Mouse (Mus musculus): Measurements from ENCODE around the gene AI464131. TPM values are rescaled to one million over a fixed set of nuclear protein-coding genes. Genes with fewer than 3 reads are reported as not detected.

The AI464131 gene
- total and polyA plus RNA-seq, 3 experiments, result 3.1 to 7.3 (median 4.4) TPM

DNA sequence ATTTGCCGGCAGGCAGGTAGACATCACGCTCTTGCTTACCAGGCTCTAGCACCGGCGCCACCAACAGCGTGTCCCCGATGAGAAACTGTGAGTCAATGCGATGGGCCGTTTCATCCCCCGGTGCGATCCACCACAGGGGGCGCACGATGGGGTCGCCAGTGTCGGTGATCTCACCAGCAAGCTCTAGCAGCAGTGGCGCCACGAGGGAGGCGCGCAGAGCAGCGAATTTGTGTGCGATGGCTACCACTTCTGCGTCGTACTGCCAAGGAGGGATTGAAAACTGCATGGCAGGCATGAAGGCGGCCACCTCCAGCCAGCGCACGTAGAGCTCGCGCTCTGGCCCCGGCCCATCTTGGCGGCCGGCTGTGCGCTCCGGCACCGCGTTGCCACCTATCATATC, 5.3 kb downstream of the AI464131 start:
- Histone ChIP-seq H3K27me3 (ENCODE audit: insufficient read depth, low read length) (peaks cover 2% of the 10 kb centered on the region; the same call in 1 of the 2 replicates), H3K36me3 (replicated peaks) (peaks cover 84% of the 10 kb centered on the region), H3K9me3 (replicated peaks) (peaks cover 21% of the 10 kb centered on the region), H3K4me1 (ENCODE audit: insufficient read depth, low read depth, low read length) (peaks cover 22% of the 10 kb centered on the region), H3K4me3 (ENCODE audit: low read depth, low read length) (peak overlapping the region; percentile 14; the same call in 1 of the 2 replicates)
- no peak for DNase-seq (ENCODE audit: low spot score)
- TF ChIP-seq TAL1 (conservative IDR thresholded peaks at IDR 0.05; ENCODE audit: low read depth, low read length), result no peak
- no peak for TF ChIP-seq POLR2AphosphoS5 (IDR thresholded peaks at IDR 0.05; ENCODE audit: insufficient replicate concordance, low read depth, low read length)
- TF ChIP-seq CTCF (IDR thresholded peaks at IDR 0.05; ENCODE audit: low read depth, low read length), result no peak
- TF ChIP-seq GATA2 (IDR thresholded peaks at IDR 0.05; ENCODE audit: borderline replicate concordance, low read depth, low read length), result no peak
- ATAC-seq (ENCODE audit: extremely low read depth, insufficient number of reproducible peaks, low FRiP score, poor library complexity, severe bottlenecking), result no peak

DNA sequence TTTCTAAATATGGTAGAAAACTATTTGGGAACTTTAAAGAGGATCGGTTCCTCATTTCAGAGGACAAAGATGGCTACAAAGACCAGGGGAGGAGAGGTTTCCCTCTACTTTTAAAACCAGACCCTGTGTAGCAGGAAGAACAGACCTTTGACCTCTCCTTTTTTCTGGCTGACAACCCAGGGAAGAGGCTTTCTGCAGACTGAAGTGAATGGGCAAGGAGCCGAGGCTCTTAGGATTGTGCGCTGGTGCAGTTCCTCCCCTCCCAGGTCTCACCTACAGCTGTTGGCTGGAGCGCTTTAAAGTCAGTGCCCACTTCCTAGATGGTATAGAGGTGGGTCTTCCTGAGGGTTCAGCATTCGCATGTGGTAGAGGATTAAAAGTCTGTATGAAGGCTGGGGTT, 5.8 kb downstream of the AI464131 start:
- no peak for TF ChIP-seq GATA2 (IDR thresholded peaks at IDR 0.05; ENCODE audit: borderline replicate concordance, low read depth, low read length)
- no peak for TF ChIP-seq CTCF (IDR thresholded peaks at IDR 0.05; ENCODE audit: low read depth, low read length)
- no peak for TF ChIP-seq POLR2AphosphoS5 (IDR thresholded peaks at IDR 0.05; ENCODE audit: insufficient replicate concordance, low read depth, low read length)
- no peak for TF ChIP-seq TAL1 (conservative IDR thresholded peaks at IDR 0.05; ENCODE audit: low read depth, low read length)
- no peak for TF ChIP-seq GATA1 (IDR thresholded peaks at IDR 0.05; ENCODE audit: borderline replicate concordance, low read length)
- no peak for DNase-seq (ENCODE audit: low spot score)
- peaks cover 17% of the 10 kb centered on the region for H3K4me1 ChIP-seq (ENCODE audit: insufficient read depth, low read depth, low read length)
- peaks cover 84% of the 10 kb centered on the region for H3K36me3 ChIP-seq (replicated peaks)
- no peak for ATAC-seq (ENCODE audit: extremely low read depth, insufficient number of reproducible peaks, low FRiP score, poor library complexity, severe bottlenecking)
- H3K4me3 ChIP-seq (ENCODE audit: low read depth, low read length), result no peak overlapping the region
- H3K9me3 ChIP-seq (replicated peaks), result peaks cover 21% of the 10 kb centered on the region
- peaks cover 2% of the 10 kb centered on the region; the same call in 1 of the 2 replicates for H3K27me3 ChIP-seq (ENCODE audit: insufficient read depth, low read length)

DNA sequence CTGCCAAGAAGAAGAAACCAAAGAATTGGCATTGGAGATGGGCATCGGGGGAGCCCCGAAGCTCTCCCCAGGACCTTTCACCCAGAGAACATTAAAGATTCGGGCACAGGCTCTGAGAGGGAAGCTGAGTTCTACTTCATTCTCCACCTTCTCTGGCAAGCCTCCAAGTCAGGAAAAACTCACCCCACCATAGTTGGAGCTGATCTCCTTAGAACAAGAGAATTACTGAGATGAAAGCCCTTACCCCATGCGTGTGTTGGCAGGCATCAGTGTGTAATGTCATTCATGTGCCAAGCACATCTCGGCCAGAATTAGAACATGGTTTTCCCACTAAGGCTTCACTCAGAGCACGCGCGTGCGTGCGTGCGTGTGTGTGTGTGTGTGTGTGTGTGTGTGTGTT, 7.0 kb downstream of the AI464131 start:
- TF ChIP-seq POLR2AphosphoS5 (IDR thresholded peaks at IDR 0.05; ENCODE audit: insufficient replicate concordance, low read depth, low read length), result no peak
- TF ChIP-seq CTCF (IDR thresholded peaks at IDR 0.05; ENCODE audit: low read depth, low read length), result no peak
- peaks cover 2% of the 10 kb centered on the region; the same call in 1 of the 2 replicates for H3K27me3 ChIP-seq (ENCODE audit: insufficient read depth, low read length)

DNA sequence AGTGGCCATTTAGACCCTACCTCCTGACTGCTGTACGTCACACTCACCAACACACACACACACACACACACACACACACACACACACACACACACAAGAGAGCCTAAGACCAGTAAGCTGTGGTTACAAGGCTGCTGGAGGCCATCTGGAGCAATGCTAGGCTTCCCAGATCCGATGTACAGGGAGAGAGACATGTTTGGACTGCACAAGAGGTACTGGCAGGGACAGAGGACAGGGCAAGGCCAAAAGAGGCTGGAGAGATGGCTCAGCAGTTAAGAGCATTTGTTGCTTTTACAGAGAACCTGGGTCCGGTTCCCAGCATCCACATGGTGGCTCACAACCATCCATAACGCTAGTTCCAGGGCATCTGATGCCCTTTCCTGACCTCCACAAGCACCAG, 7.8 kb downstream of the AI464131 start:
- peaks cover 21% of the 10 kb centered on the region for H3K9me3 ChIP-seq (replicated peaks)
- TF ChIP-seq POLR2AphosphoS5 (IDR thresholded peaks at IDR 0.05; ENCODE audit: insufficient replicate concordance, low read depth, low read length) (no peak), GATA2 (IDR thresholded peaks at IDR 0.05; ENCODE audit: borderline replicate concordance, low read depth, low read length) (no peak), CTCF (IDR thresholded peaks at IDR 0.05; ENCODE audit: low read depth, low read length) (no peak), GATA1 (IDR thresholded peaks at IDR 0.05; ENCODE audit: borderline replicate concordance, low read length) (no peak), TAL1 (conservative IDR thresholded peaks at IDR 0.05; ENCODE audit: low read depth, low read length) (no peak)
- no peak for DNase-seq (ENCODE audit: low spot score)
- no peak overlapping the region for H3K4me3 ChIP-seq (ENCODE audit: low read depth, low read length)
- peaks cover 74% of the 10 kb centered on the region for H3K36me3 ChIP-seq (replicated peaks)
- H3K4me1 ChIP-seq (ENCODE audit: insufficient read depth, low read depth, low read length), result peaks cover 12% of the 10 kb centered on the region
- ATAC-seq (ENCODE audit: extremely low read depth, insufficient number of reproducible peaks, low FRiP score, poor library complexity, severe bottlenecking), result no peak
- peaks cover 2% of the 10 kb centered on the region; the same call in 1 of the 2 replicates for H3K27me3 ChIP-seq (ENCODE audit: insufficient read depth, low read length)

More for the DNA sequence above, 7.0 kb downstream of the AI464131 start:
- Histone ChIP-seq H3K4me3 (ENCODE audit: low read depth, low read length) (no peak overlapping the region), H3K9me3 (replicated peaks) (peaks cover 21% of the 10 kb centered on the region), H3K4me1 (ENCODE audit: insufficient read depth, low read depth, low read length) (peaks cover 12% of the 10 kb centered on the region), H3K36me3 (replicated peaks) (peaks cover 81% of the 10 kb centered on the region)
- DNase-seq (ENCODE audit: low spot score) (no peak), ATAC-seq (ENCODE audit: extremely low read depth, insufficient number of reproducible peaks, low FRiP score, poor library complexity, severe bottlenecking) (no peak)

DNA sequence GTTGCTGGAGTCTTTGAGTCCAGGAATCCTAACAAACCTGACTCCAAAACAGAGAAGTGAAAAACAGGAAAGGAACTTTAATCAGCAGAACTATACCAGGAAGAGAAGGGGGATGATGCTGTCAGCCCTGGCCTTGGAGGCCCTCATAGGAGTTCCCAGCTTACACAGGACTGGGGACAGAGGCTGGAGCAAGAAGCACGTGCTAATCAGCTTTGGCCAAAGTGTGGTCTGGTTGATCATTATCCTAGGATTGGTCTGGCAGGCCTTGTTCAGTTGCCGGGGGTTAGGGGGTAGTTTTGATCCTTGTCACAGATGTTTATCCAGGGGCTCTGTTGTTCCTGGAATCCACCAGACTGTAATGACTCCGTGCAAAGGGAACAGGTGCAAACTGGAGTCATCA, 8.5 kb downstream of the AI464131 start:
- H3K9me3 ChIP-seq (replicated peaks), result peaks cover 21% of the 10 kb centered on the region
- DNase-seq (ENCODE audit: low spot score) (no peak), ATAC-seq (ENCODE audit: extremely low read depth, insufficient number of reproducible peaks, low FRiP score, poor library complexity, severe bottlenecking) (no peak)
- H3K27me3 ChIP-seq (ENCODE audit: insufficient read depth, low read length), result peaks cover 2% of the 10 kb centered on the region; the same call in 1 of the 2 replicates
- no peak overlapping the region for H3K4me3 ChIP-seq (ENCODE audit: low read depth, low read length)
- peaks cover 67% of the 10 kb centered on the region for H3K36me3 ChIP-seq (replicated peaks)
- H3K4me1 ChIP-seq (ENCODE audit: insufficient read depth, low read depth, low read length), result peaks cover 12% of the 10 kb centered on the region
- no peak for TF ChIP-seq POLR2AphosphoS5 (IDR thresholded peaks at IDR 0.05; ENCODE audit: insufficient replicate concordance, low read depth, low read length)
- TF ChIP-seq GATA2 (IDR thresholded peaks at IDR 0.05; ENCODE audit: borderline replicate concordance, low read depth, low read length), result no peak
- TF ChIP-seq TAL1 (conservative IDR thresholded peaks at IDR 0.05; ENCODE audit: low read depth, low read length), result no peak
- no peak for TF ChIP-seq CTCF (IDR thresholded peaks at IDR 0.05; ENCODE audit: low read depth, low read length)
- TF ChIP-seq GATA1 (IDR thresholded peaks at IDR 0.05; ENCODE audit: borderline replicate concordance, low read length), result no peak

DNA sequence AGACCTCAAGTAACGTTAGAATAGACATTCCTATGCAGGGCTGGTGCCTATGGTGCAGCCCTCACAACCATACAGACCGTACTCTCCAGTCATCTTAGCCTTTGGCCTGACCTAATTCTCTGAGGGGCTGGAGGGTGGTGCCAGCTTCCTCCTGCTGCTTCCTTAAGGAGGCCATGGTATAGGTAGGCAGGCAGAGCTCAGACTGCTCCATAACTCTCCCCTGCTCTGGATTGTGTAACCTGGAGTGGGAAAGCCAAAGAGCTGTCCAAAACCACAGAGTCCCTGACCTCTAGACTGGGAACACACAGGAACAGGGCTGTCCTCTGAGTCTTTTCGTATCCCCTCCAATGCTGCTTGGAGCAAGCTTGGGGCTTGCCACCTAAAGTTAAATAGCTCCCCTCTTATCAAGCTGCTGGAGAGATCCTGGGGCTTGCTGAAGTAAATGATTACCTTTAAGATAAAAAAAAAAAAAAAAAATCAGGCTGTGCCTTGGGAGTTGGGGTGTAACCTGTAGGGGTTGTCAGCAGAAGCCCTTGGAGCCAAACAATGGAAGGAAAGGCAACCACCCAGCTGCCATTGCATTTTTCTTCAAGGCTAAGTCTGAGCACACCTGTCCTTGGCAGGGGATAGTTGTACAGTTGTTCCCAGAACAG, 9.3 kb downstream of the AI464131 start:
- peaks cover 12% of the 10 kb centered on the region for H3K4me1 ChIP-seq (ENCODE audit: insufficient read depth, low read depth, low read length)
- no peaks in the 10 kb centered on the region; the same call in 1 of the 2 replicates for H3K27me3 ChIP-seq (ENCODE audit: insufficient read depth, low read length)
- no peak for ATAC-seq (ENCODE audit: extremely low read depth, insufficient number of reproducible peaks, low FRiP score, poor library complexity, severe bottlenecking)
- TF ChIP-seq GATA2 (IDR thresholded peaks at IDR 0.05; ENCODE audit: borderline replicate concordance, low read depth, low read length), result no peak
- TF ChIP-seq CTCF (IDR thresholded peaks at IDR 0.05; ENCODE audit: low read depth, low read length), result no peak
- TF ChIP-seq GATA1 (IDR thresholded peaks at IDR 0.05; ENCODE audit: borderline replicate concordance, low read length), result no peak
- TF ChIP-seq POLR2AphosphoS5 (IDR thresholded peaks at IDR 0.05; ENCODE audit: insufficient replicate concordance, low read depth, low read length), result no peak
- no peak for TF ChIP-seq TAL1 (conservative IDR thresholded peaks at IDR 0.05; ENCODE audit: low read depth, low read length)
- DNase-seq (ENCODE audit: low spot score), result no peak
- H3K9me3 ChIP-seq (replicated peaks), result peaks cover 14% of the 10 kb centered on the region
- H3K36me3 ChIP-seq (replicated peaks), result peaks cover 59% of the 10 kb centered on the region
- H3K4me3 ChIP-seq (ENCODE audit: low read depth, low read length), result no peak overlapping the region

Measured in G1E (cell line).